Mouse (Mus musculus): ENCODE data around the gene Pnisr. TPM values are rescaled to one million over a fixed set of nuclear protein-coding genes. Genes with fewer than 3 reads are reported as not detected.

Pnisr gene
- total and polyA plus RNA-seq, 3 experiments, result 66.5 to 273 (median 216) TPM

- DNase-seq (ENCODE audit: low spot score), result peak; percentile 25
- Histone ChIP-seq H3K4me3 (ENCODE audit: low read depth, low read length) (no peak overlapping the region), H3K36me3 (replicated peaks) (peaks cover 72% of the 10 kb centered on the region), H3K9me3 (replicated peaks) (no peaks in the 10 kb centered on the region), H3K27me3 (ENCODE audit: insufficient read depth, low read length) (no peaks in the 10 kb centered on the region), H3K4me1 (ENCODE audit: insufficient read depth, low read depth, low read length) (no peaks in the 10 kb centered on the region)
- TF ChIP-seq CTCF (IDR thresholded peaks at IDR 0.05; ENCODE audit: low read depth, low read length), result peak; percentile 69
- no peak for TF ChIP-seq GATA2 (IDR thresholded peaks at IDR 0.05; ENCODE audit: borderline replicate concordance, low read depth, low read length)
- no peak; the same call in 1 of the 2 replicates for ATAC-seq (ENCODE audit: extremely low read depth, insufficient number of reproducible peaks, low FRiP score, poor library complexity, severe bottlenecking)
These were observed 33.4 kb upstream of the Pnisr start for GRCm38 (mm10) chr4:21814029-21814428.

GRCm38 (mm10) chr4:21826616-21827015 lies 20.8 kb upstream of the Pnisr start:
- DNase-seq (ENCODE audit: low spot score) (no peak), ATAC-seq (ENCODE audit: extremely low read depth, insufficient number of reproducible peaks, low FRiP score, poor library complexity, severe bottlenecking) (no peak)
- H3K9me3 ChIP-seq (replicated peaks), result no peaks in the 10 kb centered on the region
- no peaks in the 10 kb centered on the region for H3K27me3 ChIP-seq (ENCODE audit: insufficient read depth, low read length)
- TF ChIP-seq GATA1 (IDR thresholded peaks at IDR 0.05; ENCODE audit: borderline replicate concordance, low read length) (no peak), TAL1 (conservative IDR thresholded peaks at IDR 0.05; ENCODE audit: low read depth, low read length) (no peak), CTCF (IDR thresholded peaks at IDR 0.05; ENCODE audit: low read depth, low read length) (no peak), GATA2 (IDR thresholded peaks at IDR 0.05; ENCODE audit: borderline replicate concordance, low read depth, low read length) (no peak), POLR2AphosphoS5 (IDR thresholded peaks at IDR 0.05; ENCODE audit: insufficient replicate concordance, low read depth, low read length) (no peak)
- H3K4me1 ChIP-seq (ENCODE audit: insufficient read depth, low read depth, low read length), result no peaks in the 10 kb centered on the region
- no peak overlapping the region for H3K4me3 ChIP-seq (ENCODE audit: low read depth, low read length)
- peaks cover 62% of the 10 kb centered on the region for H3K36me3 ChIP-seq (replicated peaks)

DNA sequence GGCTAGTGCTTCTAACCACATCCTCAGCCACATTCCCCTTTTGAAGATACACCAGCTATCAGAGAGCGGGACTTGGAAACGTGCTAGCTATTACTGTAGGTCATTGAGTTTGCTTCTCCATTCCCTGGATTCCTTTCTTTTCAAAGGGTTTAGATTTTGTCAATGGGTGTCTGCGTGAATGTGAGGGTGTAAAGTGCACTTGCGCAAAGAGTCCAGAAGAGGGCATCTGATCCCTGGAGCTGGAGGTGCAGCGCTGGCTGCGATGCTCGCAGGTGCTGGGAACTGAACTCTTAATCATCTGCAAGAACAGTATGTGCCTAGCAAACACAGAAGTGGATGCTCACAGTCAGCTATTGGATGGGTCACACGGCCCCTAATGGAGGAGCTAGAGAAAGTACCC lies 14.5 kb upstream of the Pnisr start:
- no peak for TF ChIP-seq GATA2 (IDR thresholded peaks at IDR 0.05; ENCODE audit: borderline replicate concordance, low read depth, low read length)
- TF ChIP-seq TAL1 (conservative IDR thresholded peaks at IDR 0.05; ENCODE audit: low read depth, low read length), result no peak
- TF ChIP-seq GATA1 (IDR thresholded peaks at IDR 0.05; ENCODE audit: borderline replicate concordance, low read length), result no peak
- no peak for TF ChIP-seq POLR2AphosphoS5 (IDR thresholded peaks at IDR 0.05; ENCODE audit: insufficient replicate concordance, low read depth, low read length)
- TF ChIP-seq CTCF (IDR thresholded peaks at IDR 0.05; ENCODE audit: low read depth, low read length), result no peak
- H3K36me3 ChIP-seq (replicated peaks), result peaks cover 41% of the 10 kb centered on the region
- ATAC-seq (ENCODE audit: extremely low read depth, insufficient number of reproducible peaks, low FRiP score, poor library complexity, severe bottlenecking), result no peak

GRCm38 (mm10) chr4:21848287-21848630 lies 876 bp downstream of the Pnisr start:
- peaks cover 28% of the 10 kb centered on the region for H3K4me1 ChIP-seq (ENCODE audit: insufficient read depth, low read depth, low read length)
- peak; percentile 75 for DNase-seq (ENCODE audit: low spot score)
- no peak for TF ChIP-seq CTCF (IDR thresholded peaks at IDR 0.05; ENCODE audit: low read depth, low read length)
- no peak for TF ChIP-seq GATA1 (IDR thresholded peaks at IDR 0.05; ENCODE audit: borderline replicate concordance, low read length)
- no peak for TF ChIP-seq TAL1 (conservative IDR thresholded peaks at IDR 0.05; ENCODE audit: low read depth, low read length)
- no peak for TF ChIP-seq POLR2AphosphoS5 (IDR thresholded peaks at IDR 0.05; ENCODE audit: insufficient replicate concordance, low read depth, low read length)
- no peak for TF ChIP-seq GATA2 (IDR thresholded peaks at IDR 0.05; ENCODE audit: borderline replicate concordance, low read depth, low read length)
- H3K27me3 ChIP-seq (ENCODE audit: insufficient read depth, low read length), result no peaks in the 10 kb centered on the region
- peak overlapping the region; percentile 89 for H3K4me3 ChIP-seq (ENCODE audit: low read depth, low read length)
- no peaks in the 10 kb centered on the region for H3K9me3 ChIP-seq (replicated peaks)
- ATAC-seq (ENCODE audit: extremely low read depth, insufficient number of reproducible peaks, low FRiP score, poor library complexity, severe bottlenecking), result peak; percentile 47
- H3K36me3 ChIP-seq (replicated peaks), result peaks cover 21% of the 10 kb centered on the region

More for the DNA sequence above, 14.5 kb upstream of the Pnisr start:
- Histone ChIP-seq H3K27me3 (ENCODE audit: insufficient read depth, low read length) (no peaks in the 10 kb centered on the region), H3K9me3 (replicated peaks) (no peaks in the 10 kb centered on the region), H3K4me1 (ENCODE audit: insufficient read depth, low read depth, low read length) (no peaks in the 10 kb centered on the region), H3K4me3 (ENCODE audit: low read depth, low read length) (no peak overlapping the region)
- no peak for DNase-seq (ENCODE audit: low spot score)

- ATAC-seq (ENCODE audit: extremely low read depth, insufficient number of reproducible peaks, low FRiP score, poor library complexity, severe bottlenecking), result no peak
- no peaks in the 10 kb centered on the region for H3K27me3 ChIP-seq (ENCODE audit: insufficient read depth, low read length)
- no peaks in the 10 kb centered on the region for H3K9me3 ChIP-seq (replicated peaks)
- TF ChIP-seq POLR2AphosphoS5 (IDR thresholded peaks at IDR 0.05; ENCODE audit: insufficient replicate concordance, low read depth, low read length), result no peak
- TF ChIP-seq GATA1 (IDR thresholded peaks at IDR 0.05; ENCODE audit: borderline replicate concordance, low read length), result no peak
- TF ChIP-seq TAL1 (conservative IDR thresholded peaks at IDR 0.05; ENCODE audit: low read depth, low read length), result no peak
- TF ChIP-seq CTCF (IDR thresholded peaks at IDR 0.05; ENCODE audit: low read depth, low read length), result no peak
- TF ChIP-seq GATA2 (IDR thresholded peaks at IDR 0.05; ENCODE audit: borderline replicate concordance, low read depth, low read length), result no peak
- peaks cover 5% of the 10 kb centered on the region; the same call in 1 of the 2 replicates for H3K4me1 ChIP-seq (ENCODE audit: insufficient read depth, low read depth, low read length)
- DNase-seq (ENCODE audit: low spot score), result no peak
- H3K36me3 ChIP-seq (replicated peaks), result peaks cover 84% of the 10 kb centered on the region
- H3K4me3 ChIP-seq (ENCODE audit: low read depth, low read length), result no peak overlapping the region
These were observed 10.1 kb downstream of the Pnisr start for GRCm38 (mm10) chr4:21857481-21857880.

GRCm38 (mm10) chr4:21865226-21865625 lies 17.8 kb downstream of the Pnisr start:
- TF ChIP-seq GATA1 (IDR thresholded peaks at IDR 0.05; ENCODE audit: borderline replicate concordance, low read length), result no peak
- TF ChIP-seq GATA2 (IDR thresholded peaks at IDR 0.05; ENCODE audit: borderline replicate concordance, low read depth, low read length), result no peak
- TF ChIP-seq CTCF (IDR thresholded peaks at IDR 0.05; ENCODE audit: low read depth, low read length), result no peak
- TF ChIP-seq POLR2AphosphoS5 (IDR thresholded peaks at IDR 0.05; ENCODE audit: insufficient replicate concordance, low read depth, low read length), result no peak
- no peak for TF ChIP-seq TAL1 (conservative IDR thresholded peaks at IDR 0.05; ENCODE audit: low read depth, low read length)
- no peak for DNase-seq (ENCODE audit: low spot score)

More at GRCm38 (mm10) chr4:21865226-21865625, 17.8 kb downstream of the Pnisr start:
- no peak overlapping the region for H3K4me3 ChIP-seq (ENCODE audit: low read depth, low read length)
- H3K36me3 ChIP-seq (replicated peaks), result peaks cover 70% of the 10 kb centered on the region
- H3K27me3 ChIP-seq (ENCODE audit: insufficient read depth, low read length), result no peaks in the 10 kb centered on the region
- H3K4me1 ChIP-seq (ENCODE audit: insufficient read depth, low read depth, low read length), result no peaks in the 10 kb centered on the region
- no peak for ATAC-seq (ENCODE audit: extremely low read depth, insufficient number of reproducible peaks, low FRiP score, poor library complexity, severe bottlenecking)
- H3K9me3 ChIP-seq (replicated peaks), result no peaks in the 10 kb centered on the region

Data from G1E (cell line).